Mouse (Mus musculus) erythroblast, embryonic 14.5 days (primary cell): ENCODE measurements around the gene Celsr1.

ENCODE experiments used
- GATA1 ChIP-seq: IDR thresholded peaks from 2 replicates; pipeline ENCODE4 v1.6.1; 2012; ENCODE audit warnings: low read length, inconsistent platforms, mixed read lengths
- TAL1 ChIP-seq: IDR thresholded peaks from 3 replicates; pipeline ENCODE4 v1.6.1; 2012; ENCODE audit warnings: low read length, inconsistent platforms, mixed read lengths

DNA sequence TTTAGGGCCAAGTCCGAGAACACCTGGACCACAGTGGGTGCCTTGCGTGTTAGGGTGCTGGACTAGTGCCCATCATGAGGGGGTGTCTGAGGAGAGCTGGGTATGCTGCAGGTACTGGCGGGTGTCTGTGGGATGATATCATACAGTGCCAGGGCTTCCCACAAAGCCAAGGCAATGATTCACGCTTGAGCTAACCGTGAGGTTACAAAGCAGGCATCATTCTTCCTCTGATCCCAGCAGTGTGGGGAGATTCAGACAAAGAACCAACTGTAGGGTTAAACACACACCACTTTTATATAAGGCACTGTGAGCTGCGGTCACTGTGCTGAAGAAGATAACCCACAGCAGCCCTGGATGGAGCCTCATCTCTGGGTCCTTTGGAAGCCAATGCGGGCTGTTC lies 67.5 kb downstream of the Celsr1 start:
- TF ChIP-seq GATA1: no peak
- no peak for TF ChIP-seq TAL1
